Mouse (Mus musculus): Measurements from ENCODE around the gene Topbp1.

Gene Topbp1

DNA sequence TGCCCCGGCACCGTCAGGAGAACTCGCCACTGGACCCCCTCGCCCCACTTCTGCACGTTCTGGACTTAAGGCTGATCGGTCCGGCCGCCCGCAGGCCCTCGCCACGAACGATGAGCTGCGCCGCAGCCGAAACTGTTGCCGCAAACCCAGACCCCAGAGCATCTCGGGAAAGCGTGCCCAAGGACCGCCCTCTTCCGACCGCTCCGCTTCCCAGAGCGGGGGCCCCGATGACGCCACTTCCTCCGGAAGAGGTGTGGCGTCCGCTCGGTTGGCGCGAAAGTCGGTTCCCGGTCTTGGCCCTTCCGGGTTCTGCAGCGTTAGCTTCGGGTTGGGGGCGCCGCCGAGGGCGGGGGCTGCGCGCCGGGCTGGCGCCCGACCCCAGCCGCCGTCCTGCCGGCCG, at the start of gene Topbp1, which contains the start of gene 1300017J02Rik:
TSS of gene Topbp1 (plus strand) at position 289 of the 400 bp plus-strand sequence.
TSS of gene 1300017J02Rik (minus strand) at position 156 of the 400 bp plus-strand sequence.
- ATAC-seq (ENCODE audit: insufficient number of reproducible peaks, low FRiP score, low TSS enrichment): peak; percentile 98

GRCm38 (mm10) chr9:103265778-103266177, 39.2 kb upstream of the Topbp1 start:
- no peak for ATAC-seq (ENCODE audit: insufficient number of reproducible peaks, low FRiP score, low TSS enrichment)

GRCm38 (mm10) chr9:103271104-103271503, 33.9 kb upstream of the Topbp1 start:
- no peak for ATAC-seq (ENCODE audit: insufficient number of reproducible peaks, low FRiP score, low TSS enrichment)

- no peak for ATAC-seq (ENCODE audit: insufficient number of reproducible peaks, low FRiP score, low TSS enrichment)
These were observed 30.2 kb upstream of the Topbp1 start for GRCm38 (mm10) chr9:103274819-103275218.

GRCm38 (mm10) chr9:103275676-103276075, 29.3 kb upstream of the Topbp1 start:
- no peak for ATAC-seq (ENCODE audit: insufficient number of reproducible peaks, low FRiP score, low TSS enrichment)

DNA sequence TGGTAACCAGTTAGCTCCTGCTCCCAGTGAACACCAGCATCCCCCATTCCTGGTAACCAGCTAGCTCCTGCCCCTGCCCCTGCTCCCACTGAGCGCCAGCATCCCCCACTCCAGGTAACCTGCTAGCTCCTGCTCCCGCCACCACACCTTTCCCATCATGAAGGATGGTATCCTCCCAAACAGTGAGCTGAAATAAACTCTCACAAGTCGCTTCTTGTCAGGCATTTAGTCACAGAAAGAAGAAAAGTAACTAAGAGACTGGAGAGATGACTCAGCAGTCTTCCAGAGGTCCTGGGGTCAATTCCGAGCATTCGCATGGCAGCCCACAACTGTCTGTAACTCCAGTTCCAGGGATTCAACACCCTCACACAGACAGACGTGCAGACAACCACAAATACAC, 28.1 kb upstream of the Topbp1 start:
- ATAC-seq (ENCODE audit: insufficient number of reproducible peaks, low FRiP score, low TSS enrichment): no peak

DNA sequence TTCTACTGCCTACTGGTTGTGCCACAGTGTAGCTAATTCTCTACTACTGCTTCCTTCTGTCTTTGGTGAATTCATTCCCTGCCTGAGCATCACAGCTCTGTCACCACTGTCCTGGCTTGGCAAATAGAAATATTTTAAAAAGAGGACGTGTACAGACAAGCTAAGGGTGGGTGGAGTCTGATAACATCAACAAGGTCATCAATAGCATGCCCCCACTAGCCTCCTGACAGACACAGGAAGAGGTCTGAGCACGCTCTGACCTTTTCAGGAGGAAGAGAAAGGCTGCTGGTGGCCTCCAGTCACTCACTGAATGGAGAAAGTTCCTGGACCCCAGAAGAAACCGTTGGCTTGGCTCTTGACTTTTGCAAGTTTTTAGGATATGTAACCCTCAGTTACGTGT, 18.6 kb upstream of the Topbp1 start:
- ATAC-seq (ENCODE audit: insufficient number of reproducible peaks, low FRiP score, low TSS enrichment): no peak

- ATAC-seq (ENCODE audit: insufficient number of reproducible peaks, low FRiP score, low TSS enrichment): no peak
These were observed 18.1 kb upstream of the Topbp1 start for GRCm38 (mm10) chr9:103286901-103287422.

GRCm38 (mm10) chr9:103287840-103288488, 17.1 kb upstream of the Topbp1 start:
- no peak for ATAC-seq (ENCODE audit: insufficient number of reproducible peaks, low FRiP score, low TSS enrichment)

DNA sequence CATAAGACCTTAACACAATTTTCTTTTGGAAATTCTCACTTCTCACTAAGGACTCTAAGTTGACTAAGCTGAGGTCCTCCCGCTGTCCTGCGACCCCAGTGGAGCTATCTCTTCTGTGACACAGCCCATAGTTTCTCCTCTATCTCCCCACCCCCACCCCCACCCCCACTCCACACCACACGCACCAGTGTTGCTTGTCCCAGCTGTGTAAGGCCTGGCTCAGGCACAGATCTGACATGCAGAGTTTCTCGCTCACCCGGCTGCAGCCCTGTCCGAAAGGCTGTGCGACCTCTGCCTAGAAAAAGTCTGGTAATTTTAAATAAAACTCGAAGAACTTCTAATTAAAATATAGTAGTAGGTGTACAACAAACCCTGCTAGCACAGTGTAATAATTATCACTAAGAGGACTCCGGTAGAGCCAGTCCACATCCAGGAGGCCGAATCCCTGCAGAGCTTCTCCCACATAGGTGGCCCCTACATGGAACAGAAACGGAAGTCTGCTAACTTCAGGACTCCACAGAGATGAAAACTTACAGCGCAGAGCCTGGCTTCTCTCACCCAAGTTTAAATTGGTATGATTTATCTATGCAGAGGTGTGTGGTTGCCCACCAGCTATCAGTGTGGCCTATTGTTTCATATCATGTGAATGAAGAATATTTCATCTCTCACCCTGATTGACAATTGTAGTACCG, 16.4 kb upstream of the Topbp1 start:
- no peak for ATAC-seq (ENCODE audit: insufficient number of reproducible peaks, low FRiP score, low TSS enrichment)

DNA sequence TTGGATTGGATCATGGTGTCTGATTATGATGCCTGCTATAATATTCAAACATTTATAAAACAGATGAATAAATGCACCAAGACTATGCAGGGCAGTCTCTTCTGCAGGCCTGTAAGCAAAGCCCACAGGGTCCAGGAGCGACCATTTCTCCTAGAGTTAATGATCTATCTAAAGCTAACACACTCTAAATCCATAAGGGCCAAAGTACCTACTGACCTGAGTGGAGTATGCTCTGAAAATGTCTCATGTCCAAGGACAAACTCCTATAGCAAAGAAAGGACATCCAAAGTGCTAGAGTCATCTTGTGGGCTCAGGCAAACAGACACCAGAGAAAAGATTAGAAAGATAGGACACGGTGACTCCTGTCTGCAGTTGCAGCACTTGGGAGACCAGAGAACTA, 10.5 kb upstream of the Topbp1 start:
- no peak for ATAC-seq (ENCODE audit: insufficient number of reproducible peaks, low FRiP score, low TSS enrichment)

GRCm38 (mm10) chr9:103301086-103301485, 3.9 kb upstream of the Topbp1 start:
- no peak for ATAC-seq (ENCODE audit: insufficient number of reproducible peaks, low FRiP score, low TSS enrichment)

DNA sequence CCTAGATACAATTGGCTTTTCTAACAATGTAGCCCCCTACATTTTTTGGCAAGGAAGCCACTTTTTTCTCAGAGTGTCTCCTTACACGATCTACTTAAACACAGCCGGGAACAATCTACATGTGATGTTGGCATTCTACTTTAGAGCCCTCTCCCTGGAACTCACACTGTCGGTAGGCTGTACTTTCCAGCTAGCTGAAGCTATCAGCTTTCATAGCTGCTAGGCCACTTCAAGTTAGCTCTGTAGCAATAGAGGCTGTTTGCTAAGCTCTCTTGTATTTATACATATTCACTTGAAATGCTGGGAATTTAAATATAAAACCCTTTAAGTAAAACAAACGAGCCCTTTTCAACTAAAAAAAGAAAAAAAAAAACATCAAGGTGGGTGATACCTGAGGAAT, 2.8 kb upstream of the Topbp1 start:
- ATAC-seq (ENCODE audit: insufficient number of reproducible peaks, low FRiP score, low TSS enrichment): no peak

DNA sequence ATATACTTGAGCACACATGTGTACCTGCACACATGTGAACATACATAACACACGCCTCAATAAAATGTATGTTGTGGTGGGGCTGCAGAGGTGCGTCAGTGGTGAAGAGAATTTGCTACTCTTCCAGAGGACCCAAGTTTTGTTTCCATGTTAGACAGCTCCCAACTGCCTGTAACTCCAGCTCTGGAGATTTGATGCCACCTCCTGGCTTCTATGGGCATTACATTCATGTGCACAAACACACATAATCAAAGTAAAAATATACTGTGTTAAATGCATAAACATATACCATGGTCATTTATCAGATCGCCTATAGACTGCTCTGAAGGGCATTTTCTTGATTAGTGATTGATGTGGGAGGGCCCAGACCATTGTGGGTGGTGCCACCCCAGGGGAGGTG, 2.3 kb upstream of the Topbp1 start:
- ATAC-seq (ENCODE audit: insufficient number of reproducible peaks, low FRiP score, low TSS enrichment): no peak

- ATAC-seq (ENCODE audit: insufficient number of reproducible peaks, low FRiP score, low TSS enrichment): 0 out of 2 replicates have a peak, but pooled peaks have one; percentile 19
These were observed 472 bp downstream of the Topbp1 start for GRCm38 (mm10) chr9:103305332-103306041.

- ATAC-seq (ENCODE audit: insufficient number of reproducible peaks, low FRiP score, low TSS enrichment): no peak
These were observed 4.8 kb downstream of the Topbp1 start for GRCm38 (mm10) chr9:103309832-103310231.

- no peak for ATAC-seq (ENCODE audit: insufficient number of reproducible peaks, low FRiP score, low TSS enrichment)
These were observed 19.7 kb downstream of the Topbp1 start for GRCm38 (mm10) chr9:103324678-103325077.

GRCm38 (mm10) chr9:103326449-103326848, 21.4 kb downstream of the Topbp1 start:
- no peak for ATAC-seq (ENCODE audit: insufficient number of reproducible peaks, low FRiP score, low TSS enrichment)

GRCm38 (mm10) chr9:103332663-103333062, 27.6 kb downstream of the Topbp1 start:
- no peak for ATAC-seq (ENCODE audit: insufficient number of reproducible peaks, low FRiP score, low TSS enrichment)

DNA sequence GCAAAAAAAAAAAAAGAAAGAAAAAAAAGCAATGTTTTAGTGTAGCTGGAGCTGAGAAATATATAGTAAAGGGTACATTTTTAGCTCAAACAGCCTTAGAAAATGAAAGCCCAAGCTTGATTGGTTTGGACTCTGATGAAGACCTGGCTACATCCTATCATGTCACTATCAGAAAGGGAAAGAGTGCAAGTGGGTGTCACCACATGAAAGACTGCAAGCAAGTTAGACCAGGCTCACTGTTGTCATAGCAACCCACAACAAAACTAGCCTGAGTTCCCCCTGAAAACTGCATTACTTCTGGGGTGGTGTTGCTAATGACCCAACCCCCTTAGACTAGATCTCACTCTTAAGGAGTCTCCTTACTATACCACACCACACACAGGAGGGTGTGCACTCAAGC, 31.9 kb downstream of the Topbp1 start:
- no peak for ATAC-seq (ENCODE audit: insufficient number of reproducible peaks, low FRiP score, low TSS enrichment)

DNA sequence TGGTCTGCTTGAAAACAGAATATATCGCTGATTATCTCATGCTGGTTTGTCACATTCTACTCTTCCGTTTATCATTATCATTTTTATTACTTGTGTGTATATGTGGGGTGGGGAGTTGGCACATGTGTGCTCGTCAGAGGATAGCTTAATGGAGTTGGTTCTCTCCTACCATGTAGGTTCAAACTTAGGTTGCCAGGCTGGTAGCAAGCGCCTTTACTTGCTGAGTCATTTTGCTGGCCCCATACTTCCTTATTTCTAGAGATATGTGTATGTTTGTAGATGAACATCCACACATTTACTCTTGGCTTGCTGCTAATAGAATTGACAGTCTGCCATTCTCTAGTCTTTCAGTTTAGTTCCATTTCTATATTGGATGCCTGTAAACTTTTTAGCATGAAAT, 42.0 kb downstream of the Topbp1 start:
- ATAC-seq (ENCODE audit: insufficient number of reproducible peaks, low FRiP score, low TSS enrichment): no peak
